Mouse (Mus musculus) liver, embryonic 14.5 days (tissue): ENCODE measurements at regions not wholly inside any gene's neighbourhood (a gene's known extent, or its start where the extent isn't known, plus 50 kb on each side); places are given as distances from the start of the nearest gene placed in this dataset.

ENCODE experiments used
- CTCF ChIP-seq: IDR thresholded peaks from 2 replicates; pipeline ENCODE4 v1.5.1; 2016; ENCODE audit warnings: antibody characterized with exemption, low read depth, control low read depth
- EP300 ChIP-seq: IDR thresholded peaks from 2 replicates; pipeline ENCODE4 v1.6.1; 2016; ENCODE audit warnings: antibody characterized with exemption, low read depth

GRCm38 (mm10) chr6:117651551-117651950 is 189.4 kb upstream of the Zfp637 start:
- TF ChIP-seq CTCF (no peak), EP300 (no peak)
